Mouse (Mus musculus) lung, postnatal 0 days (tissue): Measurements from ENCODE around the gene Rarres2.

Experiments
- CTCF ChIP-seq: IDR thresholded peaks from 2 replicates; pipeline ENCODE4 v1.5.1; 2016; ENCODE audit warnings: antibody characterized with exemption, mild to moderate bottlenecking
- EP300 ChIP-seq: IDR thresholded peaks from 2 replicates; pipeline ENCODE4 v1.6.1; 2016; ENCODE audit warnings: antibody characterized with exemption, mild to moderate bottlenecking, control low read depth

- TF ChIP-seq CTCF (no peak), EP300 (no peak)
These were observed 41.7 kb downstream of the Rarres2 start for GRCm38 (mm10) chr6:48530862-48531261.
